Mouse (Mus musculus) liver, embryonic 11.5 days (tissue): ENCODE results near the gene Noc3l. TPM values are rescaled to one million over a fixed set of nuclear protein-coding genes. Genes with fewer than 3 reads are reported as not detected.

Experiments
- ATAC-seq: fragments of 200-750 bp; cut with Nextera tagmentation; replicated peaks from 2 replicates; pipeline ENCODE4 v1.8.0; 2017; ENCODE audit warnings: moderate number of reproducible peaks, mild to moderate bottlenecking, moderate TSS enrichment, moderate library complexity; ENCODE audit not compliant: low FRiP score
- DNase-seq: peaks from one replicate; pipeline ENCODE4 v3.0.0-alpha.2; 2017; ENCODE audit warnings: low spot score
- H3K27ac ChIP-seq: fragments of 300-500 bp; sonication (generic); 2 replicates; pipeline ENCODE4 v1.5.1; 2014; ENCODE audit warnings: mild to moderate bottlenecking, low read depth, low read length, control low read depth
- H3K27me3 ChIP-seq: fragments of 300-500 bp; sonication (generic); replicated peaks from 2 replicates; pipeline ENCODE4 v1.6.1; 2014; ENCODE audit warnings: low read length, mixed read lengths; ENCODE audit not compliant: control insufficient read depth, insufficient read depth
- H3K36me3 ChIP-seq: fragments of 300-500 bp; sonication (generic); 2 replicates; pipeline ENCODE4 v1.6.1; 2014; ENCODE audit warnings: mild to moderate bottlenecking, low read length, moderate library complexity, mixed read lengths; ENCODE audit not compliant: control insufficient read depth, insufficient read depth
- H3K4me1 ChIP-seq: fragments of 300-500 bp; sonication (generic); replicated peaks from 2 replicates; pipeline ENCODE4 v1.6.1; 2014; ENCODE audit warnings: low read length, mixed read lengths; ENCODE audit not compliant: control insufficient read depth, insufficient read depth
- H3K4me2 ChIP-seq: fragments of 300-500 bp; sonication (generic); 2 replicates; pipeline ENCODE4 v1.6.1; 2014; ENCODE audit warnings: mild to moderate bottlenecking, control low read depth, moderate library complexity
- H3K4me3 ChIP-seq: fragments of 300-500 bp; sonication (generic); 2 replicates; pipeline ENCODE4 v1.5.1; 2014; ENCODE audit warnings: low read depth, low read length, control low read depth
- H3K9ac ChIP-seq: fragments of 300-500 bp; sonication (generic); 2 replicates; pipeline ENCODE4 v1.6.1; 2014; ENCODE audit warnings: low read depth, low read length, control low read depth
- H3K9me3 ChIP-seq: fragments of 300-500 bp; sonication (generic); 2 replicates; pipeline ENCODE4 v1.6.1; 2016; ENCODE audit warnings: low read length, inconsistent platforms, mixed read lengths; ENCODE audit not compliant: control insufficient read depth
- WGBS: fragments of 180-500 bp; shearing (Covaris S2); extraction: QIAGEN DNeasy Blood & Tissue Kit; methylation state at CpG from one replicate; pipeline ENCODE4 v1.1.7; 2014; 5-methylcytosine and 5-hydroxymethylcytosine counted together
- polyA plus RNA-seq: library from polyadenylated mRNA; unstranded; fragments of >200 nt; fragmentation: Nextera tagmentation; extraction: Ambion mirVana; gene quantifications from 2 replicates; pipeline ENCODE4 v1.2.1, GENCODE M21; 2014

Noc3l gene
- polyA plus RNA-seq, 1 experiment from 2014 or later = 12.6 TPM

GRCm38 (mm10) chr19:38746492-38747014 is 72.5 kb downstream of the Noc3l start:
- DNase-seq (no peak), ATAC-seq (no peak)
- Histone ChIP-seq H3K4me2 (no peak overlapping the region), H3K4me3 (no peak overlapping the region), H3K9ac (no peak overlapping the region), H3K27ac (no peak overlapping the region), H3K36me3 (no peaks in the 10 kb centered on the region), H3K4me1 (no peaks in the 10 kb centered on the region), H3K9me3 (no peaks in the 10 kb centered on the region), H3K27me3 (no peaks in the 10 kb centered on the region)
- 71% methylated on average over 6 of the region's 6 CpGs for WGBS

- Histone ChIP-seq H3K4me1 (no peaks in the 10 kb centered on the region), H3K9me3 (no peaks in the 10 kb centered on the region), H3K36me3 (no peaks in the 10 kb centered on the region), H3K27ac (no peak overlapping the region), H3K4me2 (no peak overlapping the region), H3K27me3 (no peaks in the 10 kb centered on the region), H3K9ac (no peak overlapping the region), H3K4me3 (no peak overlapping the region)
- DNase-seq (no peak), ATAC-seq (no peak)
- WGBS = 53% methylated on average over 10 of the region's 10 CpGs
Measured at GRCm38 (mm10) chr19:38745810-38746491, 73.1 kb downstream of the Noc3l start.

- Histone ChIP-seq H3K27me3 (no peaks in the 10 kb centered on the region), H3K4me2 (no peak overlapping the region), H3K27ac (no peak overlapping the region), H3K9me3 (no peaks in the 10 kb centered on the region), H3K36me3 (no peaks in the 10 kb centered on the region), H3K4me3 (no peak overlapping the region), H3K9ac (no peak overlapping the region), H3K4me1 (no peaks in the 10 kb centered on the region)
- DNase-seq (no peak), ATAC-seq (no peak)
- WGBS = 88% methylated on average over 8 of the region's 8 CpGs
Measured at GRCm38 (mm10) chr19:38744546-38744945, 74.5 kb downstream of the Noc3l start.

Other genes starting within 250 kb of the Noc3l start
- 1.9 and 2.4 TPM in 2 replicates for gene Tbc1d12, start 17.3 kb upstream of the Noc3l start, polyA plus RNA-seq
- 81.7 and 82.0 TPM in 2 replicates for gene Hells, start 111.7 kb upstream of the Noc3l start, polyA plus RNA-seq
- gene Cyp2c55, start 187.8 kb upstream of the Noc3l start, polyA plus RNA-seq = not detected in 2 replicates
- gene Cyp2c65, start 241.8 kb upstream of the Noc3l start, polyA plus RNA-seq = not detected in 2 replicates